ENCODE assay signal across 11 mouse cellular contexts in genomic region chr15:103134277-103135086, GRCm38 (mm10). TPM values are rescaled to one million over a fixed set of nuclear protein-coding genes. Genes with fewer than 3 reads are reported as not detected.
DNase-seq lines count a peak whose midpoint lies in the region; ATAC-seq and TF ChIP-seq lines count a peak whose summit lies in the region.
"Had no signal": no experiment of that assay in that cellular context is flagged by ENCODE, and none has a peak within 500 bp of the region (broad histone marks: within the 10 kb centered on the region; RNA-seq: fewer than 3 reads in every experiment).

No protein-coding gene starts in this region.

- no peaks in the 10 kb centered on the region for H3K36me3 ChIP-seq in heart, embryonic 15.5 days
- peaks cover 0 to 7% of the 10 kb centered on the region in 2 experiments; a peak in 2 of 4 replicates for H3K36me3 ChIP-seq in MEL (ENCODE audit: control insufficient read depth in 1 of 2, insufficient read depth in 2 of 2, low read length in 2 of 2)
- no peaks in the 10 kb centered on the region for H3K36me3 ChIP-seq in hindbrain, embryonic 12.5 days
- no peaks in the 10 kb centered on the region for H3K36me3 ChIP-seq in limb, embryonic 11.5 days (ENCODE audit: control insufficient read depth, insufficient read depth, low read length)
- H3K36me3 ChIP-seq in thymus, adult 2 months (ENCODE audit: control insufficient read depth, insufficient read depth, low read length) = no peaks in the 10 kb centered on the region
- H3K36me3 ChIP-seq: G1E had no signal

- H3K27ac ChIP-seq in heart, embryonic 15.5 days = peak overlapping the region; percentile 85
- no peak overlapping the region for H3K27ac ChIP-seq in MEL (ENCODE audit: control insufficient read depth, low read depth, low read length)
- H3K27ac ChIP-seq in hindbrain, embryonic 12.5 days = peak overlapping the region; percentile 92
- no peak overlapping the region for H3K27ac ChIP-seq in limb, embryonic 11.5 days (replicated peaks; ENCODE audit: low read depth, low read length)
- no peak overlapping the region for H3K27ac ChIP-seq in thymus, adult 2 months (ENCODE audit: control insufficient read depth, insufficient read depth, low read length)

- no peak for DNase-seq in heart, postnatal 14 days
- DNase-seq in MEL (ENCODE audit: low read depth, low spot score) = peak; percentile 37
- no peak for DNase-seq in limb, embryonic 11.5 days (ENCODE audit: low spot score)
- no peak for DNase-seq in right cerebral cortex, postnatal 10 days (ENCODE audit: low spot score in 2 of 2)
- DNase-seq in urinary bladder, postnatal 14 days (ENCODE audit: low spot score) = no peak
- DNase-seq in thymus, adult 2 months = no peak
- DNase-seq: lung, postnatal 4 days; right cerebral cortex, postnatal 14 days had no signal

- no peak overlapping the region for H3K4me3 ChIP-seq in heart, embryonic 15.5 days
- H3K4me3 ChIP-seq in MEL (ENCODE audit: control insufficient read depth in 1 of 2, insufficient read depth in 1 of 2, low read depth in 2 of 2, low read length in 2 of 2) = no peak overlapping the region
- no peak overlapping the region for H3K4me3 ChIP-seq in hindbrain, embryonic 12.5 days
- H3K4me3 ChIP-seq in limb, embryonic 11.5 days (ENCODE audit: low read depth, low read length) = no peak overlapping the region
- H3K4me3 ChIP-seq in thymus, adult 2 months (ENCODE audit: control insufficient read depth, insufficient read depth, low read length) = no peak overlapping the region

- no peak for TF ChIP-seq EP300 in MEL (IDR thresholded peaks at IDR 0.05; ENCODE audit: low read depth in 1 of 2, low read length in 2 of 2)

- H3K9ac ChIP-seq in heart, embryonic 15.5 days = no peak overlapping the region
- no peak overlapping the region for H3K9ac ChIP-seq in MEL (ENCODE audit: control insufficient read depth, low read depth, low read length, poor library complexity, severe bottlenecking)
- H3K9ac ChIP-seq in hindbrain, embryonic 12.5 days = no peak overlapping the region
- H3K9ac ChIP-seq in limb, embryonic 11.5 days (ENCODE audit: low read length) = no peak overlapping the region

- no peak overlapping the region for H3K4me2 ChIP-seq in heart, embryonic 15.5 days
- no peak overlapping the region for H3K4me2 ChIP-seq in hindbrain, embryonic 12.5 days (replicated peaks)
- no peak overlapping the region for H3K4me2 ChIP-seq in limb, embryonic 11.5 days (ENCODE audit: low read depth, severe bottlenecking)

- intact Hi-C loops in heart, postnatal 14 days (cut with DNase I) = loop anchor here (5.0 kb wide), 2 partner anchors 122 to 147 kb away; no protein-coding TSS in a partner anchor

- H3K4me1 ChIP-seq in heart, embryonic 15.5 days (replicated peaks) = peaks cover 26% of the 10 kb centered on the region
- H3K4me1 ChIP-seq in MEL (ENCODE audit: control insufficient read depth in 1 of 2, insufficient read depth in 2 of 2, low read length in 2 of 2) = peaks cover 0 to 18% of the 10 kb centered on the region in 2 experiments; a peak in 3 of 4 replicates
- H3K4me1 ChIP-seq in hindbrain, embryonic 12.5 days = peaks cover 36% of the 10 kb centered on the region
- H3K4me1 ChIP-seq in limb, embryonic 11.5 days (ENCODE audit: control insufficient read depth, insufficient read depth, low read length) = peaks cover 26% of the 10 kb centered on the region
- no peaks in the 10 kb centered on the region for H3K4me1 ChIP-seq in thymus, adult 2 months (replicated peaks; ENCODE audit: control insufficient read depth, insufficient read depth, low read length)

- ATAC-seq in heart, embryonic 15.5 days (replicated peaks; ENCODE audit: insufficient number of reproducible peaks, insufficient read depth, low FRiP score, low read depth) = no peak; the same call in 1 of the 2 replicates
- ATAC-seq in hindbrain, embryonic 12.5 days (ENCODE audit: low FRiP score) = peak; percentile 58
- peak; percentile 31; the same call in 1 of the 2 replicates for ATAC-seq in limb, embryonic 11.5 days (ENCODE audit: insufficient number of reproducible peaks, low FRiP score, low TSS enrichment, low read depth)

- no peaks in the 10 kb centered on the region for H3K9me3 ChIP-seq in heart, embryonic 15.5 days (replicated peaks)
- H3K9me3 ChIP-seq in MEL (replicated peaks; ENCODE audit: insufficient read depth, low read length) = no peaks in the 10 kb centered on the region
- H3K9me3 ChIP-seq in hindbrain, embryonic 12.5 days (replicated peaks) = no peaks in the 10 kb centered on the region
- H3K9me3 ChIP-seq in limb, embryonic 11.5 days (ENCODE audit: control insufficient read depth, low read length) = no peaks in the 10 kb centered on the region

- no peaks in the 10 kb centered on the region for H3K79me2 ChIP-seq in MEL (ENCODE audit: control insufficient read depth, insufficient read depth, low read length, poor library complexity)

- TF ChIP-seq CTCF in MEL (IDR thresholded peaks at IDR 0.05 in 2 of 3, conservative IDR thresholded peaks at IDR 0.05 in 1 of 3; ENCODE audit: control insufficient read depth in 1 of 3, insufficient read depth in 1 of 3, low read depth in 2 of 3, low read length in 3 of 3, poor library complexity in 1 of 3, severe bottlenecking in 1 of 3) = no peak
- TF ChIP-seq CTCF in thymus, adult 2 months (IDR thresholded peaks at IDR 0.05; ENCODE audit: borderline replicate concordance, control insufficient read depth, extremely low read depth, insufficient read depth, low read length, poor library complexity) = no peak

- no peak for TF ChIP-seq RAD21 in MEL (IDR thresholded peaks at IDR 0.05; ENCODE audit: low read depth, low read length)

- H3K27me3 ChIP-seq in heart, embryonic 15.5 days = peaks cover 65% of the 10 kb centered on the region
- H3K27me3 ChIP-seq in MEL (ENCODE audit: control insufficient read depth in 1 of 2, insufficient read depth in 2 of 2, low read length in 2 of 2) = peaks cover 2 to 4% of the 10 kb centered on the region in 2 experiments
- peaks cover 65% of the 10 kb centered on the region for H3K27me3 ChIP-seq in hindbrain, embryonic 12.5 days
- peaks cover 7% of the 10 kb centered on the region for H3K27me3 ChIP-seq in limb, embryonic 11.5 days (ENCODE audit: control insufficient read depth, insufficient read depth, low read length)
- no peaks in the 10 kb centered on the region; the same call in 1 of the 2 replicates for H3K27me3 ChIP-seq in thymus, adult 2 months (ENCODE audit: control insufficient read depth, insufficient read depth, low read length)

- no peak for TF ChIP-seq POLR2A in MEL (IDR thresholded peaks at IDR 0.05; ENCODE audit: control insufficient read depth in 1 of 2, insufficient read depth in 1 of 2, low read depth in 1 of 2, low read length in 2 of 2, poor library complexity in 1 of 2)
- TF ChIP-seq POLR2A in thymus, adult 2 months (IDR thresholded peaks at IDR 0.05; ENCODE audit: control insufficient read depth, extremely low read depth, insufficient read depth, low read length, poor library complexity) = no peak

- 33% methylated on average over 5 of the region's 5 CpGs for WGBS in heart, embryonic 15.5 days
- 30% methylated on average over 5 of the region's 5 CpGs for WGBS in hindbrain, embryonic 12.5 days
- WGBS in limb, embryonic 11.5 days = 31% methylated on average over 5 of the region's 5 CpGs
- WGBS in thymus, adult 2 months = 14% methylated on average over 5 of the region's 5 CpGs

TF ChIP-seq in MEL, 35 proteins besides CTCF, POLR2A, EP300 and RAD21:
- TF ChIP-seq ETS1 (IDR thresholded peaks at IDR 0.05; ENCODE audit: low read depth, low read length) (peak; percentile 56; the same call in 1 of the 2 replicates), MAX (IDR thresholded peaks at IDR 0.05; ENCODE audit: low read length) (no peak), TCF12 (IDR thresholded peaks at IDR 0.05; ENCODE audit: low read depth, low read length) (0 out of 2 replicates have a peak, but pooled peaks have one; percentile 32)

RNA-seq across cellular contexts. Expression of gene Smug1, which starts 32.4 kb away (rescaled TPM):
- polyA plus RNA-seq in heart, embryonic 15.5 days (2015; fragmentation: Nextera tagmentation; extraction: Ambion mirVana) = 14.1 and 16.8 TPM in 2 replicates
- 10 to 100 TPM; 13.5 to 14.0 TPM for total RNA-seq in heart, postnatal 14 days (2021)
- total RNA-seq in MEL (2012; rRNA removed) = 3.8 and 5.2 TPM in 2 replicates
- 1 to 10 TPM in 1 of 2 experiments, not detected in 1; 4.6 TPM for polyA plus RNA-seq in MEL (2012; ENCODE audit: insufficient read depth in 1 of 2, insufficient read length in 2 of 2, low read depth in 1 of 2, low replicate concordance in 2 of 2, missing spikeins in 1 of 2)
- polyA plus RNA-seq in hindbrain, embryonic 12.5 days (2016; fragmentation: Nextera tagmentation; extraction: Ambion mirVana) = 31.3 and 34.4 TPM in 2 replicates
- 14.4 and 14.7 TPM in 2 replicates for polyA plus RNA-seq in limb, embryonic 11.5 days (2014; fragmentation: Nextera tagmentation; extraction: Ambion mirVana)
- 24.2 and 25.1 TPM in 2 replicates for polyA plus RNA-seq in thymus, adult 2 months (2012; rRNA removed)

Comparison
In these comparisons a context has a peak if more than half of its experiments do, and no peak if none do; other contexts are left out.
1. H3K27ac ChIP-seq: peak in heart, embryonic 15.5 days (single experiment) and hindbrain, embryonic 12.5 days (single experiment); none in MEL (single experiment), limb, embryonic 11.5 days (single experiment) and thymus, adult 2 months (single experiment).